Mouse (Mus musculus): ENCODE data around the gene Olfr694.
"Not testable (repeated sequence)": the region's sequence is repeated elsewhere in the genome, so short reads cannot be mapped to it uniquely, and the experiment has no call there.

The Olfr694 gene

GRCm38 (mm10) chr7:106691714-106692113 is at the start of gene Olfr694:
Olfr694 (minus strand) TSS chr7:106691814.
- in situ Hi-C loops (cut with MboI, MseI), result no loop called here

GRCm38 (mm10) chr7:106737028-106737427 is 45.4 kb upstream of the Olfr694 start:
- in situ Hi-C loops (cut with MboI, MseI), result no loop called here

GRCm38 (mm10) chr7:106733717-106734116 is 42.1 kb upstream of the Olfr694 start:
- in situ Hi-C loops (cut with MboI, MseI), result no loop called here

GRCm38 (mm10) chr7:106725654-106726053 is 34.0 kb upstream of the Olfr694 start:
- in situ Hi-C loops (cut with MboI, MseI), result not testable (repeated sequence)

GRCm38 (mm10) chr7:106716296-106716695 is 24.7 kb upstream of the Olfr694 start, which contains the start of gene Olfr695:
Olfr695 (minus strand) TSS chr7:106716396.
- in situ Hi-C loops (cut with MboI, MseI), result no loop called here

- in situ Hi-C loops (cut with MboI, MseI), result no loop called here
Observed at GRCm38 (mm10) chr7:106711463-106711862, 19.8 kb upstream of the Olfr694 start.

- in situ Hi-C loops (cut with MboI, MseI), result not testable (repeated sequence)
Observed at GRCm38 (mm10) chr7:106707705-106708104, 16.1 kb upstream of the Olfr694 start.

GRCm38 (mm10) chr7:106696891-106697290 is 5.3 kb upstream of the Olfr694 start:
- in situ Hi-C loops (cut with MboI, MseI), result no loop called here

GRCm38 (mm10) chr7:106692976-106693375 is 1.4 kb upstream of the Olfr694 start:
- in situ Hi-C loops (cut with MboI, MseI), result no loop called here

GRCm38 (mm10) chr7:106685382-106685781 is 6.2 kb downstream of the Olfr694 start:
- in situ Hi-C loops (cut with MboI, MseI), result no loop called here

- in situ Hi-C loops (cut with MboI, MseI), result no loop called here
Observed at GRCm38 (mm10) chr7:106680484-106680883, 11.1 kb downstream of the Olfr694 start, which contains the start of gene Olfr693. Olfr693 (minus strand) TSS chr7:106680584.

GRCm38 (mm10) chr7:106652344-106652652 is 39.3 kb downstream of the Olfr694 start:
- in situ Hi-C loops (cut with MboI, MseI), result no loop called here

- in situ Hi-C loops (cut with MboI, MseI), result no loop called here
Observed at GRCm38 (mm10) chr7:106651555-106652343, 39.9 kb downstream of the Olfr694 start.

GRCm38 (mm10) chr7:106649774-106650173 is 41.8 kb downstream of the Olfr694 start:
- in situ Hi-C loops (cut with MboI, MseI), result no loop called here

- in situ Hi-C loops (cut with MboI, MseI), result no loop called here
Observed at GRCm38 (mm10) chr7:106645261-106645660, 46.4 kb downstream of the Olfr694 start.

- in situ Hi-C loops (cut with MboI, MseI), result no loop called here
Observed at GRCm38 (mm10) chr7:106644222-106644870, 47.3 kb downstream of the Olfr694 start.

- in situ Hi-C loops (cut with MboI, MseI), result no loop called here
Observed at GRCm38 (mm10) chr7:106640839-106641238, 50.8 kb downstream of the Olfr694 start.

GRCm38 (mm10) chr7:106635560-106635959 is 56.1 kb downstream of the Olfr694 start:
- in situ Hi-C loops (cut with MboI, MseI), result no loop called here

All from T-helper 2 cell (primary cell).